Mouse (Mus musculus) hindbrain, embryonic 11.5 days (tissue): Measurements from ENCODE around the gene Ppcdc. TPM values are rescaled to one million over a fixed set of nuclear protein-coding genes. Genes with fewer than 3 reads are reported as not detected.

ENCODE experiments used
- ATAC-seq: fragments of 200-750 bp; cut with Nextera tagmentation; 2 replicates; pipeline ENCODE4 v1.8.0; 2017; ENCODE audit warnings: mild to moderate bottlenecking, moderate TSS enrichment, moderate library complexity; ENCODE audit not compliant: low FRiP score
- DNase-seq: peaks from one replicate; pipeline ENCODE4 v3.0.0-alpha.2; 2015; ENCODE audit warnings: low spot score
- H3K27ac ChIP-seq: fragments of 300-500 bp; sonication (generic); 2 replicates; pipeline ENCODE4 v1.5.1; 2014; ENCODE audit warnings: mild to moderate bottlenecking, low read depth, low read length
- H3K27me3 ChIP-seq: fragments of 300-500 bp; sonication (generic); 2 replicates; pipeline ENCODE4 v1.6.1; 2014; ENCODE audit warnings: mild to moderate bottlenecking, low read length, moderate library complexity, mixed read lengths; ENCODE audit not compliant: control insufficient read depth, insufficient read depth
- H3K36me3 ChIP-seq: fragments of 300-500 bp; sonication (generic); 2 replicates; pipeline ENCODE4 v1.6.1; 2014; ENCODE audit warnings: mild to moderate bottlenecking, low read length, moderate library complexity, mixed read lengths; ENCODE audit not compliant: control insufficient read depth, insufficient read depth
- H3K4me1 ChIP-seq: fragments of 300-500 bp; sonication (generic); replicated peaks from 2 replicates; pipeline ENCODE4 v1.6.1; 2014; ENCODE audit warnings: low read length, mixed read lengths; ENCODE audit not compliant: control insufficient read depth, insufficient read depth
- H3K4me2 ChIP-seq: fragments of 300-500 bp; sonication (generic); replicated peaks from 2 replicates; pipeline ENCODE4 v1.6.1; 2014; ENCODE audit warnings: mild to moderate bottlenecking, low read depth, low read length
- H3K4me3 ChIP-seq: fragments of 300-500 bp; sonication (generic); 2 replicates; pipeline ENCODE4 v1.5.1; 2014; ENCODE audit warnings: low read depth, low read length
- H3K9ac ChIP-seq: fragments of 300-500 bp; sonication (generic); 2 replicates; pipeline ENCODE4 v1.6.1; 2014; ENCODE audit warnings: low read depth, low read length
- H3K9me3 ChIP-seq: fragments of 300-500 bp; sonication (generic); 2 replicates; pipeline ENCODE4 v1.6.1; 2016; ENCODE audit warnings: low read length; ENCODE audit not compliant: control insufficient read depth
- WGBS: fragments of 180-500 bp; shearing (Covaris S2); extraction: QIAGEN DNeasy Blood & Tissue Kit; methylation state at CpG from one replicate; pipeline ENCODE4 v1.1.7; 2014; 5-methylcytosine and 5-hydroxymethylcytosine counted together
- polyA plus RNA-seq: library from polyadenylated mRNA; unstranded; fragments of >200 nt; fragmentation: Nextera tagmentation; extraction: Ambion mirVana; gene quantifications from 2 replicates; pipeline ENCODE4 v1.2.1, GENCODE M21; 2014

Gene Ppcdc
- polyA plus RNA-seq, 1 experiment from 2014 or later = 19.8 TPM

DNA sequence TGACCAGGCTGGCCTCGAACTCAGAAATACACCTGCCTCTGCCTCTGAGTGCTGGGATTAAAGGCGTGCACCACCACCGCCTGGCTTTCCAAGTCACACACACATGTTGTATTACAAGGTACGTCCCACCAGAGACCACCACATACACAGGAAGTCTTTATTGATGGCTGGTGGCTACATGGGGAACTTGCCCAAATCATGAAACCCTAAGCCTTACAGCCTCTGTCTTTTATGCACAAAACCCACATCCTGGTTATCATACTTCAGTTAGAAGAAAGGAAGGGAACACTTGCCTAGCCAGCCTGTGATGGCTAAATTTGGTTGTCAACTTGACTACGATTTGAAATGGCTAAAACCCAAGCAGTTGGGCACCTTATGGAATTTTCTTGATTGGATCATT, 35.9 kb downstream of the Ppcdc start:
- Histone ChIP-seq H3K36me3 (no peaks in the 10 kb centered on the region), H3K4me3 (no peak overlapping the region), H3K4me2 (no peak overlapping the region), H3K9ac (no peak overlapping the region), H3K4me1 (no peaks in the 10 kb centered on the region), H3K27me3 (no peaks in the 10 kb centered on the region), H3K9me3 (no peaks in the 10 kb centered on the region; the same call in 1 of the 2 replicates), H3K27ac (no peak overlapping the region)
- WGBS = 93% methylated on average over 5 of the region's 5 CpGs
- ATAC-seq (no peak), DNase-seq (no peak)

DNA sequence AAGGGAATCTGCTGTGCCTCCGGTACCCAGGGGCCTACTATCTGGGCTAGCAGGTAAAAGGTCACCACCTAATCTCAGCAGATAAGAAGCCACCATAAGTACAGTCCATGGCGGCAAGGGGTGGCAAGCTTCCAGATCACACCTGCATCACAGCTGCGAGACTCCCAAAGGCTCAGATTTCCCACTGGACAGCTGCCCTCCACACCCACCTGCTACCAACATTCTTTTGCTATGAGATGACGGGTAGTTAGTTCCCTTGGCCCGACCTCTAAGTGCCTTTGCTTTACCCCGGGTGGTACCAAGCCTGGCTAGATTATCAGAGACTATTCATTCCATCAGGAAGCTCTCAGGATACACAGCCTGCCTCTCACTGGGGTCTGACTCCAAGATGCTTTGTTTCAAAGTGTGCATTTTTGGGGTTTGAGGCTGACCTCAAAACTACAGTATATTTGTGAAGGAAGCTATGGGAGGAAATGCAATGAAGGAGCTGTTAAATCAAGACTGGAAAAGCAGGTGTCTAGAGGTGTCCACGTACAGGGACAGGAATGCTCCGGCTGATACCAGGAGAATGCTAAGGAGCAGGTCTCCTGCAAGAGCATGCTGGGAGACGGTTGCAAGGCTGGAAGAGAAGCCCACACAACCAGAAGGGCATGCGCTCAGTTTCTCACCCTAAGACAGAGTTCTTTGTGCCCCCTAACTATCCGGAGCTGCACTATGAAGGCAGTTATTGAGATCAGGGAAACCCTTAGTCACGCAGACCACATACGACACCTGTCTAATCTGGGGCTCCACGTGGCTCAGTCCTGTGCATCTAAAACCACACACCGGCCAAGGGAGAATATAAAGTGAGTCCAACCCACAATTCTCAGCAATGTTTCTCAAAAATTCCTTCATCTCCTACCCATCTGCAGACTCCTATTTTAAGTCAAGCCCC, 37.3 kb downstream of the Ppcdc start:
- Histone ChIP-seq H3K27me3 (no peaks in the 10 kb centered on the region), H3K4me1 (no peaks in the 10 kb centered on the region), H3K9ac (no peak overlapping the region), H3K4me3 (no peak overlapping the region), H3K4me2 (no peak overlapping the region), H3K9me3 (no peaks in the 10 kb centered on the region; the same call in 1 of the 2 replicates), H3K36me3 (no peaks in the 10 kb centered on the region), H3K27ac (no peak overlapping the region)
- ATAC-seq (no peak), DNase-seq (no peak)
- WGBS = 91% methylated on average over 15 of the region's 15 CpGs

DNA sequence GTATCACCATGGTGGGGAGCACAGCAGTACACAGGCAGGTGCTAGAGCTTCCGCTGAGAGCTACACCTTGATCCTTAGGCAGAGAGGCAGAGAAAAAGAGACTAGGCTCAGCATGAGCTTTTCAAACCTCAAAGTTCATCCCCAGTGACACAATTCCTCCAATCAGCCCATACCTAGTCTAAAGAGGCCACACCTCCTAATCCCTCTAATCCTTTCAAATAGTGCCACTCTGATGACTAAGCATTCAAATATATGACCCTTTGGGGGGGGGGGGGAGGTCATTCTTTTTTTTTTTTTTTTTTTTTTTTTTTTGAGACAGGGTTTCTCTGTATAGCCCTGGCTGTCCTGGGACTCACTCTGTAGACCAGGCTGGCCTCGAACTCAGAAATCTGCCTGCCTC, 41.2 kb downstream of the Ppcdc start:
- Histone ChIP-seq H3K9me3 (no peaks in the 10 kb centered on the region; the same call in 1 of the 2 replicates), H3K4me1 (no peaks in the 10 kb centered on the region), H3K9ac (no peak overlapping the region), H3K27me3 (no peaks in the 10 kb centered on the region), H3K27ac (no peak overlapping the region), H3K36me3 (no peaks in the 10 kb centered on the region), H3K4me3 (no peak overlapping the region), H3K4me2 (no peak overlapping the region)
- ATAC-seq = no peak
- no peak for DNase-seq
- WGBS = 86% methylated on average over 2 of the region's 2 CpGs

DNA sequence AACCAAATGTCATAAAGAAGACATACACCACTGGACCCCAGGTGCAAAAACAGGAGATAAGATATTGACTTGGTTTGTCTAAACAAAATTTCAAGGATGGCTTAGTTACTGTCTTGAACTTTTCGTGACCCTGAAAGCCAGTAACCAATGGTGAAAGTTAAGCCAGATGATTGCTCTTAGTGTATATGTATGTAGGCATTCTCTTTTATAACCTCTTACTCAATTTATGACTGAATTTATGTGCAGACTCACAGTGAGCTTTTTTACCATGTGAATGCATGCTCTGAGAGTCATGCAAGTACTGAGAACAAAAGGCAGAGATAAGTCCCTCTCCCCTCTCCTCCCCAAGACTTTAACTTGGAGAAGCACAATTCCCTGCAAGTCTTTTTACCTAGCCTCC, 47.0 kb downstream of the Ppcdc start:
- Histone ChIP-seq H3K9ac (no peak overlapping the region), H3K36me3 (no peaks in the 10 kb centered on the region), H3K4me3 (no peak overlapping the region), H3K4me2 (no peak overlapping the region), H3K9me3 (no peaks in the 10 kb centered on the region), H3K27me3 (no peaks in the 10 kb centered on the region), H3K4me1 (no peaks in the 10 kb centered on the region), H3K27ac (no peak overlapping the region)
- 85% methylated on average over 1 of the region's 1 CpGs for WGBS
- ATAC-seq (no peak), DNase-seq (no peak)

DNA sequence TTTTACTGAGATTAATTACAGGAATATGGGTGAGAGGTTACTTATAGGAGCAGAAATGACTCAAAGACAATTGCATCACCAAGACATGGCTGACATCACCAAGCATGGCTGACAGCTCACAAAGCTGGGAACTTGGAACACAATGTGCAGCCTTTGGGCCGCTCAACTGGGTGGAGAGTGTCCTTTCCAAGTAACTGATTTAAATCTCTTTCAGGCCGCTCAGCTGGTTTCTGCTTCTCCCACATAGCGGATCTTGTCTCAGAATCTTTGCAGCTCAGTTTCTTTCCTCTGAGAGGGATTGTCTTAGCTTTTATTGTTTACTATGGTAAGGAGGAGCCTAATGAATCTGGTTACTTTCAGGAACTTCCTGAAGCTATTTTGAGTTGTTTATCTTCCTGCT, 49.1 kb downstream of the Ppcdc start:
- Histone ChIP-seq H3K27ac (no peak overlapping the region), H3K27me3 (no peaks in the 10 kb centered on the region), H3K4me1 (no peaks in the 10 kb centered on the region), H3K4me3 (no peak overlapping the region), H3K9me3 (no peaks in the 10 kb centered on the region), H3K4me2 (no peak overlapping the region), H3K9ac (no peak overlapping the region), H3K36me3 (no peaks in the 10 kb centered on the region)
- ATAC-seq (no peak), DNase-seq (no peak)
- WGBS = 89% methylated on average over 3 of the region's 3 CpGs

DNA sequence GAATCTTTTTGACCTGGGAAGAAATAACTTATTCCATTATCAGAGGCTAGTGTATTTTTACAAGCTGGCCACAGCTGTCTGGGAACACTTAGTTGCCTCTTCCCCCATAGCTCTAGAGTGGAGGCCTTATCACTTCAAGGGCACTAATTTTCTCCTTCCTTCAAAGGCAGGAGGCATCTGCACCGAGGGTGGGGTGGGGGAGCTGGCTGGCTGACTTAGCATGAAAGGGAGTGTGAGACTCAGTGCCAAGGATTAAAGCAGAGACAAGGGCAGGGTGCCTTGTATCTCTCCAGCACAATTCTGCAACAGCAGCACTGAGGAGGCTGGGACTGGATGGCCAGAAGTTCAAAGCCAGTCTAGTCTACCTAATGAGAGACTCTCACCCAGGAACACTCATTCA, 50.8 kb downstream of the Ppcdc start:
- H3K27me3 ChIP-seq = no peaks in the 10 kb centered on the region
- DNase-seq (no peak), ATAC-seq (no peak)
- no peaks in the 10 kb centered on the region for H3K4me1 ChIP-seq
- 17% methylated on average over 1 of the region's 1 CpGs for WGBS
- H3K9ac ChIP-seq = no peak overlapping the region
- H3K4me2 ChIP-seq = no peak overlapping the region
- no peak overlapping the region for H3K27ac ChIP-seq
- no peaks in the 10 kb centered on the region for H3K36me3 ChIP-seq
- no peaks in the 10 kb centered on the region for H3K9me3 ChIP-seq
- H3K4me3 ChIP-seq = no peak overlapping the region

DNA sequence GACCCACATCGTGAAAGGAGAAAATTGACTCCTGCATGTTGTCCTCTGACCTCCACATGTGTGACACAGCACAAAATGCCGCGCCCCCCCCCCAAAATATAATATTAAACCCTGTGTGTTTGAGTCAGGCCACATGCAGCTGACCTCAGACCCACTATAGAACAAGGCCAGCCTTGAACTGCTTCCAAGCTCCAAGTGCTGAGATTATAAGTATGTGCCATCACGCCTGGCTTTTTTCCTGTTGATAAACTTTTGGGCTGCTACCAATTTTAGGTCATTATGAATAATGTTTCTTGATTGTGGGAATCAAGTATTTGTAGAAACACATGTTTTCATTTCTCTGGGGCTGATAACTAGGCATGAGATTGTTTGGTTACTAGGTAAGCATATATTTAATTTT, 53.0 kb downstream of the Ppcdc start:
- no peaks in the 10 kb centered on the region for H3K27me3 ChIP-seq
- DNase-seq = no peak
- 85% methylated on average over 4 of the region's 4 CpGs for WGBS
- no peak for ATAC-seq
- no peak overlapping the region for H3K4me2 ChIP-seq
- H3K27ac ChIP-seq = no peak overlapping the region
- H3K4me3 ChIP-seq = no peak overlapping the region
- H3K36me3 ChIP-seq = no peaks in the 10 kb centered on the region
- no peak overlapping the region for H3K9ac ChIP-seq
- no peaks in the 10 kb centered on the region for H3K4me1 ChIP-seq
- no peaks in the 10 kb centered on the region for H3K9me3 ChIP-seq

DNA sequence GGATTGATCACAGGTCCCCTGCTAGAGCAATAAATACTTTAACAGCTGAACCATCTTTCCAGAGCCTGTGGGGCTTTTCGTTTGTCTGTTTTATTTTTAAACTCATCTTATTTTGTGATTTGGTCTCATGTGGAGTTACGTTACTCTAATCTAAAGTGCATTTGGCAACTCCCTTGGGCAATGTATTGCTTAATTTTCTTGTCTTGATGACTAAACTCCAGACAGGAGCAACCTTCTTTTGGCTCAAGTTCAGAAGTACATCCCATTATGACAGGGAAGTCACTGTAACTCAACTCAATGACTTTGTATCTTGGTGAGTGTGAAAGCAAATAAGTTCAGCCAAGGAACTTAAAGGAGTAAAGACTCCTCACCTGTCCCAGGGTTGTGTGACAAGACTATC, 55.3 kb downstream of the Ppcdc start:
- no peak overlapping the region for H3K4me3 ChIP-seq
- H3K9ac ChIP-seq = no peak overlapping the region
- ATAC-seq (no peak), DNase-seq (no peak)
- no peak overlapping the region for H3K27ac ChIP-seq
- H3K27me3 ChIP-seq = no peaks in the 10 kb centered on the region
- no peaks in the 10 kb centered on the region for H3K36me3 ChIP-seq
- no peaks in the 10 kb centered on the region for H3K4me1 ChIP-seq
- no peak overlapping the region for H3K4me2 ChIP-seq
- 79% methylated on average over 2 of the region's 2 CpGs for WGBS
- no peaks in the 10 kb centered on the region for H3K9me3 ChIP-seq

DNA sequence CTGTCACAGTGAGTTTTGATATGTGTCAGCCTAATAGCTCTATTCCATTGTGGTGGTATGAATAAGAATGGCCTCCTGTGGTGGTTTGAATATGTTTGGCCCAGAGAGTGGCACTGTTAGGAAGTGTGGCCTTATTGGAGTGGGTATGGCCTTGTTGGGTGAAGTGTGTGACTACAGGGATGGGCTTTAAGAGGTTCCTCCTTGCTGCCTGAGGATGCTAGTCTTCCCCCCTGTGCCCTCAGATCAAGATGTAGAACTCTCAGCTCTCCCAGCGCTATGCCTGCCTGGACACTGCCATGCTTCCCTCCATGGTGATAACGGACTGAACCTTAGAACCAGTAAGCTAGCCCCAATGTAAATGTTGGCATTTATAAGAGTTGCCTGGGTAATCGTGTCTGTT, 78.9 kb downstream of the Ppcdc start:
- WGBS = 87% methylated on average over 3 of the region's 3 CpGs
- Histone ChIP-seq H3K9ac (no peak overlapping the region), H3K4me1 (no peaks in the 10 kb centered on the region)

More for the DNA sequence above, 78.9 kb downstream of the Ppcdc start:
- DNase-seq = no peak
- Histone ChIP-seq H3K4me2 (no peak overlapping the region), H3K36me3 (no peaks in the 10 kb centered on the region), H3K4me3 (no peak overlapping the region), H3K9me3 (no peaks in the 10 kb centered on the region), H3K27ac (no peak overlapping the region), H3K27me3 (no peaks in the 10 kb centered on the region)
- ATAC-seq = no peak
